Mouse (Mus musculus) small intestine, adult 10 weeks (tissue): ENCODE measurements around the gene Smarcd2. TPM values are rescaled to one million over a fixed set of nuclear protein-coding genes. Genes with fewer than 3 reads are reported as not detected.

Experiments used
- polyA plus RNA-seq: library from polyadenylated mRNA; stranded (reverse); fragments of 350-450 nt; fragmentation: Illumina TruSeq; extraction: RNeasy Lipid Tissue Mini Kit (QIAGEN cat#74804); gene quantifications from one replicate; pipeline ENCODE4 v1.2.3, GENCODE M21; 2014; ENCODE audit warnings: low replicate concordance

Gene Smarcd2
- polyA plus RNA-seq = 9.3 TPM

GRCm38 (mm10) chr11:106272644-106273310 is at the start of gene Smarcd2:
Gene Smarcd2, minus strand, starts transcription at chr11:106272972.

GRCm38 (mm10) chr11:106314333-106314812 is 41.6 kb upstream of the Smarcd2 start, which contains the start of gene Cd79b:
Gene Cd79b, minus strand, starts transcription at chr11:106314762.

DNA sequence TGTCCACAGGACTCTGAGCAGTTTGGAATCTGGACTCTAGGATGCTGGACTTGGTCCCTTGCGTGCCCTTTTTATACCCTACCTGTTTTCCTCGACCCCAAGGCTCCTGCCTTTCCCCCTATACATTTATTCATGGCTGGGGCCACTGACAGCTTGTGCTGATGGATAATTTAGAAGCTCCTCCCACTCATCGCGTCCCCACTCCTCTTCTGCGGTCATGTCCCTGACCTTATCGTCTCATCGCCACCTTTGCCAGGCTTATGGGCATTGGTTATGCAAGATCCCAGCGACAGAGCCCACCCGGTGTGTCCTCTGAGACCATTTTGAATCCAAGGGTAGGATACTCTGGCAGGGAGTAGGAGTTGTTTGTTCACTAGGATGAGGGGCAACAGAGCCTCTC is 29.0 kb upstream of the Smarcd2 start, which contains the start of gene Gh:
Gene Gh (minus strand): TSS at position 101 of the 400 bp plus-strand sequence.

GRCm38 (mm10) chr11:106276454-106276853 is 3.7 kb upstream of the Smarcd2 start, which contains the start of gene Tcam1:
Gene Tcam1, plus strand, starts transcription at chr11:106276672.

GRCm38 (mm10) chr11:106255685-106256451 is 16.9 kb downstream of the Smarcd2 start, which contains the start of the genes Ftsj3 and Psmc5:
Gene Ftsj3, minus strand, starts transcription at chr11:106256079.
Gene Psmc5, plus strand, starts transcription at chr11:106256154.

GRCm38 (mm10) chr11:106216730-106217490 is 55.9 kb downstream of the Smarcd2 start, which contains the start of gene Ddx42:
Gene Ddx42, plus strand, starts transcription at chr11:106216926.

GRCm38 (mm10) chr11:106215927-106216729 is 56.6 kb downstream of the Smarcd2 start, which contains the start of gene Ccdc47:
Gene Ccdc47, minus strand, starts transcription at chr11:106216344.

Other genes with a start within 250 kb of the Smarcd2 start
- 36.5 TPM for gene Dcaf7, start 236.1 kb downstream of the Smarcd2 start, polyA plus RNA-seq
- gene Taco1, start 206.9 kb downstream of the Smarcd2 start, polyA plus RNA-seq = 6.8 TPM
- 3.5 TPM for gene Map3k3, start 188.4 kb downstream of the Smarcd2 start, polyA plus RNA-seq
- not detected for gene Gm10840, start 112.1 kb downstream of the Smarcd2 start, polyA plus RNA-seq
- gene Limd2, start 112.1 kb downstream of the Smarcd2 start, polyA plus RNA-seq = 1.6 TPM
- 3.2 TPM for gene Strada, start 70.8 kb downstream of the Smarcd2 start, polyA plus RNA-seq
- 131 TPM for gene Ccdc47, start 56.6 kb downstream of the Smarcd2 start, polyA plus RNA-seq
- gene Ddx42, start 56.0 kb downstream of the Smarcd2 start, polyA plus RNA-seq = 34.6 TPM
- 5.4 TPM for gene Ftsj3, start 16.9 kb downstream of the Smarcd2 start, polyA plus RNA-seq
- 15.4 TPM for gene Psmc5, start 16.8 kb downstream of the Smarcd2 start, polyA plus RNA-seq
- not detected for gene Tcam1, start 3.7 kb upstream of the Smarcd2 start, polyA plus RNA-seq
- not detected for gene Gh, start 28.9 kb upstream of the Smarcd2 start, polyA plus RNA-seq
- gene Cd79b, start 41.8 kb upstream of the Smarcd2 start, polyA plus RNA-seq = 2.1 TPM
- not detected for gene Scn4a, start 80.3 kb upstream of the Smarcd2 start, polyA plus RNA-seq
- gene Prr29, start 92.5 kb upstream of the Smarcd2 start, polyA plus RNA-seq = not detected
- not detected for gene Icam2, start 115.1 kb upstream of the Smarcd2 start, polyA plus RNA-seq
- gene Ern1, start 214.9 kb upstream of the Smarcd2 start, polyA plus RNA-seq = 17.7 TPM